Mouse (Mus musculus): Measurements from ENCODE around the gene Lrrc23. TPM values are rescaled to one million over a fixed set of nuclear protein-coding genes. Genes with fewer than 3 reads are reported as not detected.

Lrrc23 gene
- 0.14 and 0.41 TPM in 2 replicates for polyA plus RNA-seq (2012; rRNA removed)

DNA sequence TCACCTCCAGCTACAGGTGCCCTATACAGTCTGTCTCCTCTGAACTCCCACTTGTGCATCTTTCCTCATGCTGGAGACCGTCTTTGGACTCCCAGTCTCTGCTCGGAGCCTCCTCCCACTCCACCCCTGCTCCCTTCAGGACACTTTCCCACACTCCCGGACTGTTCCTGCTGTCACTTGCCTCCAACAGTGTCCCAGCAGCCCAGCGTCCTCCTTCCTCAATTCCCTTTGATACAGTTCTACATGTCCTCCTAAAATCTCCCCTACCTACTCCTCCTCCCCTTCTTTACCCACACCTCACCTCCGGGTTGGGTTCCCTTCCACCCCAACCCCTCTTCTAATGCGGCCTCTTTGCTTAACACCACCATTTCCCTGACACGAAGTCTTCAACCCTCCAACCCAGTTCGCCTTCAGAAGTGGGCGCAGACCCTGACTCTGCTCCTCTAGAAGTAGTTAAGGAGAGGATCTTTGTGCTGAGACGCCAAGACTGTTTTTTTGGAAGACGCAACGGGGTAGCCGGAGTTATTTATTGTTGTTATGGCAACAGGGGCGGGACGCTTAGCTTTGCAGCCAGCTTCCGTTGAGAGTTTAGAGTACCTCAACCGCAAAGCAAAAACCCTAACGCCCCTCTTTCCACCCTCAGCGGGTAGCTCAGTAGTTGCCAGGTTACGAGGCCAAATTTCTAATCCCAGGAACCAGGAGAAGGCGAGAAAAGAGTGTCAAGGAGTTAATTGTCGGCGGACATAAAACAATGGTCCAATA is at the start of gene Lrrc23:
Gene Lrrc23, minus strand, starts transcription at position 506 of the 762 bp plus-strand sequence.
- Histone ChIP-seq H3K4me1 (ENCODE audit: control insufficient read depth, insufficient read depth, insufficient read length, low read length) (peaks cover 6% of the 10 kb centered on the region; the same call in 1 of the 2 replicates), H3K4me3 (ENCODE audit: low read depth, low read length) (peak within 1 kb of the TSS; percentile 55), H3K27ac (ENCODE audit: insufficient read depth, low read depth, low read length) (no peak within 1 kb of the TSS), H3K27me3 (ENCODE audit: control insufficient read depth, insufficient read depth, low read length) (no peaks in the 10 kb centered on the region; the same call in 1 of the 2 replicates), H3K36me3 (ENCODE audit: control insufficient read depth, insufficient read depth, low read length) (no peaks in the 10 kb centered on the region)
- TF ChIP-seq CTCF (IDR thresholded peaks at IDR 0.05; ENCODE audit: extremely low read depth, insufficient read length, insufficient replicate concordance, low read depth, low read length) (no peak), POLR2A (IDR thresholded peaks at IDR 0.05; ENCODE audit: low read depth, low read length) (no peak)
- 2% methylated on average over 23 of the region's 23 CpGs for WGBS

DNA sequence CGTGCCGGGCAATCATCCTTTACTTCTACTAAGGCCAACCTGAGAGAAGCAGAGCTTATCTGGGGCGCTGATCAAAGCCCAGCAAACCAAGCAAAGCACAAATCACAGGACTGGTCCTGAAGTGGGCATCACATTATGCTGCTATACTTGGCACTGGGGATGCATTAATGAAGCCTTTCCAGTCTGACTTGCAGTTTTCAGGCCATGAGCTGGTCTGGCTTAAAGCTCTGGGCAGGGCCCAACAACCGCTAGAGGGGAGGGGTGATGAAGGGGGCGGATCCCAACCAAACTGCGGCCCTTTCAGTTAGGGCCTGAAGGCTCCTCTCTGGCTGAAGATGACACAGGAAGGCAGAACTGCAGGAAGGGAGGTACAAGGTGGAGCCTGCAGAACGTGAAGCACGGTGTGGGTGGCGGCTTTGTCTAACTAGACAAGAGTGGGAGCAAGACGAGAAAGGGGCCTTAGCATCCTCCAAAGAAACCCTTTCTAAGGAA is 48.6 kb upstream of the Lrrc23 start:
- H3K27me3 ChIP-seq (ENCODE audit: control insufficient read depth, insufficient read depth, low read length), result no peaks in the 10 kb centered on the region
- H3K4me3 ChIP-seq (ENCODE audit: low read depth, low read length), result peak overlapping the region; percentile 52
- H3K27ac ChIP-seq (ENCODE audit: insufficient read depth, low read depth, low read length), result no peak overlapping the region
- H3K36me3 ChIP-seq (ENCODE audit: control insufficient read depth, insufficient read depth, low read length), result peaks cover 28% of the 10 kb centered on the region
- 17% methylated on average over 10 of the region's 10 CpGs for WGBS
- H3K4me1 ChIP-seq (ENCODE audit: control insufficient read depth, insufficient read depth, insufficient read length, low read length), result peaks cover 9% of the 10 kb centered on the region
- no peak; the same call in 1 of the 2 replicates for TF ChIP-seq POLR2A (IDR thresholded peaks at IDR 0.05; ENCODE audit: low read depth, low read length)
- no peak for TF ChIP-seq CTCF (IDR thresholded peaks at IDR 0.05; ENCODE audit: extremely low read depth, insufficient read length, insufficient replicate concordance, low read depth, low read length)

DNA sequence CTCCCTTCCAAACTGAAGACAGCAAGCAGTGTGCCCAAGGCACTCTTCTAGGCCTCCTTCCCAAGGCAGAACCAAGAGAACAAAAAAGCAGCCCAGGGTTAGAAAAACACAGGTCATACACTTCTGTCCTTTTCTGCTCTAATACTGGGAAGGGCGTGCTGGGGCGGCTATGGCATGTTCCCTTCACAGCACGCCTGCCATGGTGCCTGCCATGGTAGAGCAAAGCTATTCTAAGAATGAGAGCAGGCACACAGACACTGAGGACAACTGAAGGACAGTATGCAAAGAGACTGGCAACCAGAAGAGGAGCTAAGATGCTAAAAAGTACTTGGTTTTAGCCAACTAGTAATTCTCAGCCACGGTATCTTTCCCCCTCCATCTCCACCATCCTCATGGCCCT is 42.5 kb upstream of the Lrrc23 start:
- Histone ChIP-seq H3K4me3 (ENCODE audit: low read depth, low read length) (no peak overlapping the region), H3K27me3 (ENCODE audit: control insufficient read depth, insufficient read depth, low read length) (no peaks in the 10 kb centered on the region), H3K36me3 (ENCODE audit: control insufficient read depth, insufficient read depth, low read length) (peaks cover 77% of the 10 kb centered on the region), H3K4me1 (ENCODE audit: control insufficient read depth, insufficient read depth, insufficient read length, low read length) (no peaks in the 10 kb centered on the region), H3K27ac (ENCODE audit: insufficient read depth, low read depth, low read length) (no peak overlapping the region)
- TF ChIP-seq POLR2A (IDR thresholded peaks at IDR 0.05; ENCODE audit: low read depth, low read length), result no peak
- TF ChIP-seq CTCF (IDR thresholded peaks at IDR 0.05; ENCODE audit: extremely low read depth, insufficient read length, insufficient replicate concordance, low read depth, low read length), result no peak
- WGBS, result 95% methylated on average over 4 of the region's 4 CpGs

DNA sequence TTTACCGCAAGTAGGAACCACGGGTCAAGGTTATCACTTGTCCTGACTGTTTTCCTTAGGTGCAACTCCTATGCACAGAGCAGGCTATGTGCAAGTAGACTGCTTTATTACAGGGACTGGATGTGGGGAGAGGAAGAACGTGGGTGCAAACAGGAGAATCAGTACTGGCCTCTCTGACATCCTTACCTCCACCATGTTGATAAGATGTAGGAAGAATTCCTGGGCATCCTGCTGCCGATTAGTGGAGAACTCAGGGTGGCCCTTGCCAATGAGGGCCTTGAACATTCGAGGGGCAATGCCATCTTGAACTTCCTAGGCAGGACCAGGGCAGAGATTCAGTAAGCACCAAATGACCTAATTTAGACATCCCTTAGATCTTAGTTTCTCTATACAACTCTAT is 41.4 kb upstream of the Lrrc23 start:
- no peak overlapping the region for H3K4me3 ChIP-seq (ENCODE audit: low read depth, low read length)
- no peak for TF ChIP-seq POLR2A (IDR thresholded peaks at IDR 0.05; ENCODE audit: low read depth, low read length)
- H3K36me3 ChIP-seq (ENCODE audit: control insufficient read depth, insufficient read depth, low read length), result peaks cover 79% of the 10 kb centered on the region
- 94% methylated on average over 5 of the region's 5 CpGs for WGBS
- H3K4me1 ChIP-seq (ENCODE audit: control insufficient read depth, insufficient read depth, insufficient read length, low read length), result no peaks in the 10 kb centered on the region
- no peak overlapping the region for H3K27ac ChIP-seq (ENCODE audit: insufficient read depth, low read depth, low read length)
- H3K27me3 ChIP-seq (ENCODE audit: control insufficient read depth, insufficient read depth, low read length), result no peaks in the 10 kb centered on the region

DNA sequence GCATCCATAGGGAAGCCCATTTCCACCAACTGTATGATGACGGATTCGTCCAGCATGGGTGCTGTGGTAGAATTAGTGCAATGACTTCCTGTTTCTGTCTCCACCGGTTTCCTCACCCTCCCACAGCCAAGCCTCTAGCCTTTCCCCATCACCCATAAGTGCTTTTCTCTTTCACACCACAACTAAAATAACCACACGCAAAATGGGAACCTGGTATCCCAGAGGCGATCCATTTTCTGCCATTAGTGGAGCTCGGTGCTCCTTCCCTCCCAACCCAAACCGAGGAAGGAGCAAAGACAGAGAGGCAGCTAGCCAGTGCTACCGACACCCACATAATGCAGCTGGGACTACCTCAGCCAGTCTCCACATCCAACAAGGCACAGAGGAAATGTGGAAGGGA is 38.4 kb upstream of the Lrrc23 start:
- H3K4me3 ChIP-seq (ENCODE audit: low read depth, low read length), result no peak overlapping the region
- peaks cover 5% of the 10 kb centered on the region; the same call in 1 of the 2 replicates for H3K4me1 ChIP-seq (ENCODE audit: control insufficient read depth, insufficient read depth, insufficient read length, low read length)
- H3K27me3 ChIP-seq (ENCODE audit: control insufficient read depth, insufficient read depth, low read length), result no peaks in the 10 kb centered on the region
- 83% methylated on average over 8 of the region's 8 CpGs for WGBS
- TF ChIP-seq CTCF (IDR thresholded peaks at IDR 0.05; ENCODE audit: extremely low read depth, insufficient read length, insufficient replicate concordance, low read depth, low read length) (no peak), POLR2A (IDR thresholded peaks at IDR 0.05; ENCODE audit: low read depth, low read length) (no peak)
- peaks cover 55% of the 10 kb centered on the region for H3K36me3 ChIP-seq (ENCODE audit: control insufficient read depth, insufficient read depth, low read length)
- H3K27ac ChIP-seq (ENCODE audit: insufficient read depth, low read depth, low read length), result no peak overlapping the region

DNA sequence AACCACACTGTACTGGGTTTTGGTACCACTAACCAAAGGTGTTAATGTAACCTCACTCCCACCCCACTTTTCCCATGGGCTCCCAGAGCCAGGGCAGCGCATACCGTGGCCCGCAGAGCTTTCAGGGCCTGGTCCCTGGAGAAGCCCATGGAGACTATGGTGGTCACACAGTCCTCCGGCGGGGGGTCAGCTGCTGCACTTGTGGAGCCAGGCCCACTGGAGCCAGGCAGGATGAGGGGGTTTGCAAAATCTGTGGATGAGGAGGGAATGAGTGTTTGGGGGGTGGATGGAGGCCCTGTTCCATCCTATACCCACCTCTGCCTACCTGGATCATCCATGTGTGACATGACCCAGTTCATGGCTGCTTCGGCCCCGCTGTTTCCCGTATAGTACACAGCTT is 38.0 kb upstream of the Lrrc23 start:
- Histone ChIP-seq H3K27me3 (ENCODE audit: control insufficient read depth, insufficient read depth, low read length) (no peaks in the 10 kb centered on the region), H3K4me1 (ENCODE audit: control insufficient read depth, insufficient read depth, insufficient read length, low read length) (peaks cover 5% of the 10 kb centered on the region; the same call in 1 of the 2 replicates), H3K36me3 (ENCODE audit: control insufficient read depth, insufficient read depth, low read length) (peaks cover 53% of the 10 kb centered on the region), H3K4me3 (ENCODE audit: low read depth, low read length) (no peak overlapping the region), H3K27ac (ENCODE audit: insufficient read depth, low read depth, low read length) (no peak overlapping the region)
- 95% methylated on average over 8 of the region's 8 CpGs for WGBS
- no peak for TF ChIP-seq CTCF (IDR thresholded peaks at IDR 0.05; ENCODE audit: extremely low read depth, insufficient read length, insufficient replicate concordance, low read depth, low read length)

DNA sequence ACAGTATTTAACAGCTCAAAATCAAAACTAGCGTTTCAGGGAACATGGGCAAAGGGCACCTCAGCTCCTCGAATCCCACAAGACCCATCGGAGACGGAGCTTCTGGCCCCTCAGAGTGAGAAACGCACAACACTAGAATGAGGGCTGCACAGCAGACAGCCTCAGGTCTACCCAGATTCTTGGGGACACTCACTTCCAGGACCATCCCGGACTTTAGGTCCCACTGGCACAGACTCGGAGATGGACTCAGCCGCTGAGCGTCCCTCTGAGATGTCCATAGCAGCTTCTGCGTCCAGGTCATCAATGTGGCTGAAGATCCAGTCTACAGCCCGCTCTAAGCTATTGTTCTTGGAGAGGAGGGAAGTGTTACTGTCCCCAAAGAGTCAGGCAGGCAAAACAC is 37.6 kb upstream of the Lrrc23 start:
- Histone ChIP-seq H3K27ac (ENCODE audit: insufficient read depth, low read depth, low read length) (no peak overlapping the region), H3K4me1 (ENCODE audit: control insufficient read depth, insufficient read depth, insufficient read length, low read length) (peaks cover 5% of the 10 kb centered on the region; the same call in 1 of the 2 replicates), H3K4me3 (ENCODE audit: low read depth, low read length) (no peak overlapping the region), H3K27me3 (ENCODE audit: control insufficient read depth, insufficient read depth, low read length) (no peaks in the 10 kb centered on the region), H3K36me3 (ENCODE audit: control insufficient read depth, insufficient read depth, low read length) (peaks cover 52% of the 10 kb centered on the region)
- TF ChIP-seq POLR2A (IDR thresholded peaks at IDR 0.05; ENCODE audit: low read depth, low read length), result no peak
- no peak for TF ChIP-seq CTCF (IDR thresholded peaks at IDR 0.05; ENCODE audit: extremely low read depth, insufficient read length, insufficient replicate concordance, low read depth, low read length)
- 95% methylated on average over 11 of the region's 11 CpGs for WGBS
